Mouse (Mus musculus): ENCODE data around the gene Mapkapk5.

Gene Mapkapk5

DNA sequence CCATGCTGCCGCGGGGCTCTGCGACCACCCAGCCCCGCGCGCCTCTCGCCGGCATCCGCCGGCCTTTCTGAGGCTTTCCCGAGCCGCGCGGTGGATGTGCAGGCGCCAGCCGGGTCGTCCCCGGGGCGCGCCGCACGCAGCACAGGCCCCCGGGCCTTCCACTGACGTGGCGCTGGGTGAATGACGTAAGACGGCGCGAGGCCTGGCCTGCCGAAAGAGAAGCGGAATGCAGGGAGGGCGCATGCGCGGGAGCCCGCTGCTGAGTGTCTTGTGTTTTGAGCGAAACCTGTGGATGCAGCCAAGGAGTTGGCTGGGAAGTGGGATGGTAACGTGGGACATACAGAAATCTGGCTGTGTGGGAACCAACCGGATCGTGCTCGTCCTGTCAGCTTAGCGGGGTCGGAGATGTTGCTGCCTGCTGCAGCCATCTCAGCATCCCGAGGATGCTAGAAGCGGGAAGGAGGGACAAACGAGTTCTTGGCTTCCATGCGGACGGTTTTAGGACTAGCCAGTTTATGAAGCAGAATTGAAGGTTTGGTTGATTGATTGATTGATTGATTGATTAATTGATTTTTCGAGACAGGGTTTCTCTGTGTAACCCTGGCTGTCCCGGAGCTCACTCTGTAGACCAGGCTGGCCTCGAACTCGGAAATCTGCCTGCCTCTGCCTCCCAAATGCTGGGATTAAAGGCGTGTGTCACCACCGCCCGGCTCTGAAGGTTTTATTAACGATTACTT lies at the start of gene Mapkapk5:
Mapkapk5 (minus strand) TSS at position 113 of the 737 bp plus-strand sequence.
- peak; percentile 96 to 97 for DNase-seq

GRCm38 (mm10) chr5:121594714-121595313 lies 49.1 kb upstream of the Mapkapk5 start:
- no peak for DNase-seq

DNA sequence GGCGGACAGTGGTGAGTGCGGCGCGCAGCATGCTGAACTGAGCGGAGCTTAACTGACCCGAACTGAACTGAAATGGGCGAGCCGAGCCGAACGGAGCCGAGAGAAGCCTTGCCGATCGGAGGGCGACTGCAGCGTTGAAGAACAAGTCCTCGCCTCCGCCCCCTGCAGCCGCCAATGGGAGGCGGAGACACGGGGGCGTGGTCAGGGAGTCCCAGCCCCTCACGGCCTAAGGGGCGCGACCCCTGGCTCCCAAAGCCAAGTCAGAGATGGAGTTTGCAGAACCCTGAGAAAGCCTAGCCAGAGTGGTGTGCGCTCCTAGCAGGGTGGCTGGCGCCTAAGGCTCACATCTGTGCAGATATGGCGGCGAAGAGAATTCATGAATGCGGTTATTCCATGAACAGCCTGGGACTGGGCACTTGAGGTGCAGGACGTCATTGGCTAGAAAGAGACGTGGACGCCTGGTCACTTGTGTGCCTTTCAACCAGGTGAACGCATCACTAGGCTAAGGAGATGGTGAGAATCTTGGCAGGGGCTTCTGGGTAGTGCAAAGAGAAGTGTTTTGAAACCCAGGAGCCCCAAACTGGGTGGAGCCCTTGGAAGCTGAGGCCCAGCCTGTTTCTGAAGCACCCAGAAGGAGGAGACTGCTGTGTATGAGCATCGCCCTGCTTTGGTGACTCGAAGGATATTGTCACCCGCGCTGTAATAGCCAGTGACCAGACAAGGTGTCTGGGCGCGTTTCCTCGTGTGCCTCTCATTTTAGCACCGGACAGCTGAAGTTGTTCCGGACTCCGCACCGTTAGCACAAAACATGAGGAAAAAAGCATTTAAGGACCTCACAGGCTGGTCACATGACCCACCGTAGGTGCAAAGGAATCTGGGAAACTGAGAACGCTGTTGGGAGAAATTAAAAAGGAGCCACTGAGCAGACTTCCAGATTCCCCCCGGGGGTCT lies 48.0 kb upstream of the Mapkapk5 start, which contains the start of gene Aldh2:
Aldh2 (minus strand) TSS at position 374 of the 951 bp plus-strand sequence.
- peak; percentile 84 to 86 for DNase-seq

GRCm38 (mm10) chr5:121592816-121593407 lies 47.2 kb upstream of the Mapkapk5 start:
- no peak for DNase-seq

GRCm38 (mm10) chr5:121592064-121592815 lies 46.5 kb upstream of the Mapkapk5 start:
- DNase-seq, result no peak

GRCm38 (mm10) chr5:121591417-121592063 lies 45.8 kb upstream of the Mapkapk5 start:
- DNase-seq, result no peak

DNA sequence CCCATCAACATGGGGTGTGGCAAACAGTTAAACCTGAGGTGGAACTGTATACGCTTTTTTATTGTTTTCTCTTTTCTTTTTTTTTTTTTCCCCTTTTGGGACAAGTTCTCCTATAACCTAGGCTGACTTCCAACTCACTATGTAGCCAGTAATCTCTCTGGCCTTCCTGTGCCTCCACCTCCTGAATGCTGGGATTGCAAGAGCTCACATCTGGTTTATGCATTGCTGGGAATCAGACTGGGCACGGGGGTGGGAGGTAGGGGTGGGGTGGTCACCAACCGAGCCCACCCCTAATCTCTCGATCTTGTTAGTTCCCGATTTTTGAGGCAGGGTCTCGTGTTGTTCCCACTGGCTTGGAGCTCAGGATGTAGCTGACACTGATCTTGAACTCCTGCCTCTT lies 44.2 kb upstream of the Mapkapk5 start:
- no peak for DNase-seq

DNA sequence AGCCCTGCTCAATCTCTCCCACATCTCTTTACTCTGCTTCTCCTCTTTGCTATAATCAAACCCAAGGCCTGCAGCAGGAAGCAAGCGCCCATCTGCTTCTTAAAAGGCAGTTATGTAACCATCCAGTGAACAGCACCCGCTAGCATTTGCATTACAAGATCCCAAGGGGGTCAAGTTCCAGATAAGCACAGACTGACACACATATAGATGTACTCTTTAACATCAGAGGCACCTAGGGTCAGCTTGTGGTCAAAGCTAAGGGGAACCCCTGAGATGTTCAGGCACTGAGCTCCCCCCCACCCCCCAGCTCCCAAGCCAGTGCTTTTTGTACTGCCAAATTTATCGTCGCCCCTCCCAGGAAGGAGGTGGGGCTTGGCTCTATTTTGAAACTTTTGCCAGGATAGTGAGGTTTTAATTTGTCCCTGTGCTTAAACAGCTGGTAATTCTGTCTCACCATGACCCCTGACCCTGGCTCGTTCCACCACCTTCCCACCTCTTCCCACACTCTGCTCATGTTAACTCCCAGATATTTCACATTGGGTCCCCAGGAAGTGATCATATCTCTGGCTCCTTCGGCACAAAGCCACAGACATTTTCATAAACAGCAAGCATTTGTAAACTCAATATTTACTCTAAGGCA lies 40.8 kb upstream of the Mapkapk5 start:
- DNase-seq, result peak; percentile 23 to 29

GRCm38 (mm10) chr5:121585699-121586098 lies 40.0 kb upstream of the Mapkapk5 start:
- DNase-seq, result no peak

GRCm38 (mm10) chr5:121585005-121585404 lies 39.3 kb upstream of the Mapkapk5 start:
- no peak for DNase-seq

GRCm38 (mm10) chr5:121583765-121584501 lies 38.2 kb upstream of the Mapkapk5 start:
- DNase-seq, result peak; percentile 23 to 41

DNA sequence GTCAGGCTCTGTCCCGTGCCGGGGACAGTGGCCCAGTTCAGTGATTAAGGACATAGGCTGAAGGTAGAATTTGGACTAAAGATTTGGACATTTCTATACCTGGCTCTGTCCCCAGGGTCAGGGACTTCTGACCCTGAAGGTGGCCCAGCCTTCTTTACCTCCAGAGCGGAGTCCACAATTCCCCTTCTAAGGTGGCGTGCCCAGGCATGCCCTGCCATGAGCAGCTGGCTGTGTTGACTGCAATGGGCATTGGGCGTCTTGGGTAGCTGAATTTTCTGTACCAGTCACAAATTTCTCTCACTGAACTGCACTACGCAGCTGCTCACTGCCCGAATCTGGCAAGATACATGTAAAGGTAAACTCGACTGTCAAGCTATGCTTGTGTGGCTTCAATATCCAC lies 36.2 kb upstream of the Mapkapk5 start:
- DNase-seq, result no peak

- DNase-seq, result no peak
These were observed 31.3 kb upstream of the Mapkapk5 start for GRCm38 (mm10) chr5:121576927-121577488.

DNA sequence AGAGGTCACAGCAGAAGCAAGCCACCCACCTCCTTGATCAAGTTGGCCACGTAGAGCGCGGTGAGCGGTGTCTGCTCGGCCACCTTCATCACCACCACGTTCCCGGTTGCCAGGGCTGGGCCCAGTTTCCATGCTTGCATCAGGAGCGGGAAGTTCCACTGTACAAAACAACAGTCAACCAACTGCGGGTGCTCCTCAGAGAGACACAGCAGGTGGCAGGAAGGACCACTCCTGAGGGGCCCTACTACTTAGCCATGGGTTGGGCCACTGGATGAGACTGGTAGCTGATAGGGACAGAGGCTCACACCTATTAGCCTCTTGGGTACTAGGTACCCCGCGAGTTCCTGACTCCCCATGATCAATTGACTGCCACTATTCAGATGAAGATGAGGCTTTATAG lies 30.2 kb upstream of the Mapkapk5 start:
- DNase-seq, result no peak

GRCm38 (mm10) chr5:121574145-121574544 lies 28.4 kb upstream of the Mapkapk5 start:
- peak; percentile 40 to 62 for DNase-seq

DNA sequence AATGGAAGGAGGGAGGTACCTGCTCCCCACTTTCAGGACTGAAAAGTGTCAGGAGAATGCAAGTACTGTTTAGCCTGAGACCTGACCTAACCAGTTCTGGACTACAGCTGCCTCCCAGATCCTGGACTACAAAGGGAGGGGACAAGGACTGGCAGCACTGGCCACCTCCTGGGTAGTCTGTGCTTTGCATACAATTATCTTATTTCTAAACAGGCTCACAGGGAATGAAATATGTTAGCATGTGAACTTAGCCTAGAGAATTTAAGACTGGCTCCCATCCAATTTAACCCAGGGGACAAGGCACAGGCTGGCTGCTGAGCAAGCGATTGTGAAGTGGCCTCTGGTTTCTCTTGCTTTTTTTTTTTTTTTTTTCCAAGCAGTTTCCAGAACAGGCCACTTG lies 25.1 kb upstream of the Mapkapk5 start:
- no peak for DNase-seq

DNA sequence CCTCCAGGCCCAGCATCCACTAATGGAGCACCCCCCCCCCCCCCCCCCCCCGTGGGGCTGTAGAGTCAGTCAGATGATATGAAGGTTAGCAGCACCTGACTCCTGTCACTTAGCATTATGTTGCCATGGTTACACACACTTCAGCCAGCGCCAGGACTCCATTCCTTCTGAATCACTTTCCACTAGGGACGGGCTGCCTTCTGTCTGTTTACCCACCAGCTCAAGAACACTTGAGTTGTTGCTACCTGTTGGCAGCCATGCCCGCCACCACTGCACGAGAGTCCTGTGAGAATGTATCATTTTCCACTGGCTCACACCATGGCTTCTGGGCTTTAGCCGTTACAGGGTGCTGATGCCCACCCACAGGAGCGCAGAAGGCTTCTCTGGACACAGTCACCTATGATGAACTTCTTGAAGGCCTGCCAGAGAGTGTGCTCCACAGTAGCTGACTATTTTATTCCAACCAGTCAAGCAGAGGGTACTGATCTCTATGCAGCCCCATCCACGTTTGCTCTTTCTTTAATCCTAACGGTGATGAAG lies 24.2 kb upstream of the Mapkapk5 start:
- DNase-seq, result no peak

DNA sequence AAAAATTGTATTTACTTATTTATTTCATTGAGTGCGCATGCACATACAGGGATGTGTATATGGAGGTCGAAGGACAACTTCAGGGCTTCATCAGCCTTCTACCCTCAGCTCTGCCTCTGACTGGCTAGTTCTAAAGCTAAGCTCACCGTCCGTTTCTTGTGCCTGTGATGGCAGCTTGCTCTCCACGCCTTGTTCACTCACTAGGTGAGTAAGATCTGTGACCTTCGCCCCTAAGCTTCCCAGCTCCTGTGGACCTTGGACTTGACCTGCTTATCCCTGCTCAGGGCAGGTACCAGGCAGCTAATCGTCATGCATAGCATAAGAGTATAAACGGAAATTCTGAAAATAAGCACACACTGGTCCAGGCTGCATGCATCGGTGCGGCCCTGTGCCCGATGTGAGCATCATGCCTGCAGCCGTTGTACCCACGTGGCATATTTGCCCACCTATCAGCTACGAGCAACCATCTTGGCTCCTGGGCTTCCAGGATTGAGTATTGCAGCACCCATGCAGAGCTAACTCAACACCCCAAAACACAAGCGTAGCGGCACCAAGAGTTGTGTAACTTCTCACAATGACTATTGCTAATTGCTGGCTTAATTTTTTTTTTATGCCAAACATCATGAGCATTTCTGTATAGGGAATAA lies 20.5 kb upstream of the Mapkapk5 start:
- no peak for DNase-seq

GRCm38 (mm10) chr5:121564468-121564895 lies 18.8 kb upstream of the Mapkapk5 start:
- peak; percentile 89 to 93 for DNase-seq
